Mouse (Mus musculus): Measurements from ENCODE around the gene Slc16a11.
"Not testable (repeated sequence)": the region's sequence is repeated elsewhere in the genome, so short reads cannot be mapped to it uniquely, and the experiment has no call there.

The Slc16a11 gene

DNA sequence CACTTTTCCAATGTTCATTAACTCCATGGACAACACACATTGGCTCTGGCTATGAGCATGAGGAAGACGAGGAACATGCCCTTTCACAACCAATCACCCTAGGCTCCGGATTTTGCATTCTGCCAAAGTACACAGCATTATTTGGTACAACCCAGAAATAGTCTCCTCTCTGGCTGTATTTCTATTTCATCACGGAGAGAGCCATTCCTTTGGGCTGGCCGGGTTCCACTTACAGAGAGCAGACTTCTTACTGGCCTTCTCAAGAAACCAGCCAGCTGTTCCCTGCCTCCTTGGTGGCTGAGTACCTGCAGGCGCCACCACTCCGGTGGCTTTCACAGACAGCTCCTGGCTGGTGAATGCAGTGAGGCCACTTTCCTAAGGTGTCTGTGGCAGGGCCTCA is at the start of gene Slc16a11:
TSS of gene Slc16a11 (plus strand) at position 330 of the 400 bp plus-strand sequence.
- DNase-seq = peak in 1 of 2 experiments; percentile 52

DNA sequence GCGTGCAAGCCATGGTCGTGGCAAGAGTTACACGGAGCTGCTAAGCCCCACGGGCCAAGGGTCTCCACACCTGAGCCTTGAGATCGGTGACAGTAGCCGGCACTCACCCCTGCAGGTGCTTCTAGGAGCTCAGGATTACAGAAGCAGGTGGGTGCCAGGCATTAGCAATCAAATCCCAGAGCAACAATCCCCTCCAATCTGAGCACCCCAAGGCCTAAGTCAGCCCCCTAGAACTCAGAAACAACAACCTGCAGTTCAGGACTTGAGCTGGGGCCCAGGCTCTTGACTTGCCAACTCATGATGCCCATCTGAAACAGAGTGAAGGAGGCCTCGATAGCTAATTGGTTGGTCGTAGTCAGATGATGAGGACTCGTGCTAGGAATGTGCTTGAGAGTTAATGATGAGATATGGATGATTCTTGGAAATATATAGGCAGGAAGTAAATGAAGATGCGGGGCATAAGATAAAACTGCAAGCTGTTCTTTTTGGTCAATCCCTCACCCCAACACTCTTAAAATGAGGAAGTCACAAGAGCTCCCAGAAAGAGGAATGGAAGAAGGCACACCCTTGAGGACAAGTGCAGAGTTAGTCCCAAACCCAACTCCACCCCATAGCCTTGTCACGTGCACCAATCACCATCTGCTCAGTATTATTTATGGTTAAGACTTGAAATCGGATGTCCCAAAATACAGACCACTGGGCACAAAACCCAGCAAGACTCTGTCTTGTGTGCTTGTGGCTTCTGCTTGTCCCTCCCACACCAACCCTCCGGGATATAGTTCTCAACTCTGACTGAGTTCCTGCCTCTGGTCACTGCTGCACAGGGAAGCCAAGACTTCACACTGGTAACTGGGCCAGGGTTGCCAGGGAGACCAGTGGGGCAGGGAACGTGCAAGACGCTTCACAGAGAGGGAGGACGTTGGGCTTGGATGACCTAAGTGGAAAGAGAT is 46.3 kb upstream of the Slc16a11 start:
- no peak for DNase-seq

DNA sequence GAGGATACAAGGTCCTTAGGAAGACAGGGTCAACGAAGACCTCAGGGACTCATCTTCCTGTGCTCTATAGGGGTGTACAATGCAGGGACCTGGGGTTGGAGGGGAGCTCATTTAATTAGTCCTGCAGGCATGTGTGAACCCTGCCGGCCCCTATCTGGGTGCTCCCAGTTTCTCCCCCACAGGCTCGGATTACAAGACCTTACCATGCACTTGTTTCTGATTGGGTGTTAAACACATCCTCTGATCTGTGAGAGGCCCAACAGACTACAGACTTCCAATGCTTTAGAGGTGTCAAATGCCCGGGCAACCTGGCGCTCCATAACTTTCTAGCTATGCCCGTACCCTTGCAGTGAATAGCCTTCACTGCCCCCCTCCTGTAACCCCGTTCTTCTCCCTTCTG is 44.4 kb upstream of the Slc16a11 start:
- DNase-seq = no peak

DNA sequence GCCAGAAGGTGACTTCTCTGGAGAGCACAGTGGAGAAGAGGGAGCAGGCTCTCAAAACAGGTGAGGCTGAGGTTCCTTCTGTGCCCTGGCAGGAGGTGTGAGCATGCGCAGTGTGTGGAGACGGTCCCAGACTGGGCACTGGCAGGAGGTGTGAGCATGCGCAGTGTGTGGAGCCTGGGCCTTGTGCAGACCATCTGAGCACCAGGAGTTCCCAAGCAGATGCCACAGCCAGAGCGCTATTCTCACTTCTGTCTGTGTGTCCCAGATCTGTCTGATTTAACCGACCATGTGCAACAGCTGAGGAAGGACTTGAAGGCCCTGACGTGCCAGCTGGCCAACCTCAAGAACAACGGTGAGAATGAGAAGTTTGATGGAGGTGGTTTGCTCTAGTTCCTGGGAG is 43.1 kb upstream of the Slc16a11 start:
- DNase-seq = not testable (repeated sequence)

GRCm38 (mm10) chr11:70170291-70170690 is 42.3 kb upstream of the Slc16a11 start:
- DNase-seq = no peak

DNA sequence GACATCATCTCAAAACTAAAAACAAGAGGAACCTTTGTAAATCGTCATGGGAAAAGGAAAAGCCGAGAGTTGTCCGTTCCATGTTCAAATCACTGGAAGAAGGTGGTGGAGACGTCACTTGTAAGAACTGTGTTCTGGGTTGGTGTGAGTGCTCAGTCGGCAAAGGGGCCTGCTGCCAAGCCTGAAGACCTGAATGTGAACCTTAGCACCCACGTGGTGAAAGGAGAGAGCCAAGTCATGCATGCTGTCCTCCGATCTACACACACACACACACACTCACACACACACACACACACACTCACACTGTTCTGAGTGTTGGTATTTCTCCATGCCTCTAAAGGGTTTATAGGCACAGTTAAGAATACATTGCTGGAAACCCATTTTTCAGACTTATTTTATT is 41.4 kb upstream of the Slc16a11 start:
- DNase-seq = peak; percentile 80 to 91

DNA sequence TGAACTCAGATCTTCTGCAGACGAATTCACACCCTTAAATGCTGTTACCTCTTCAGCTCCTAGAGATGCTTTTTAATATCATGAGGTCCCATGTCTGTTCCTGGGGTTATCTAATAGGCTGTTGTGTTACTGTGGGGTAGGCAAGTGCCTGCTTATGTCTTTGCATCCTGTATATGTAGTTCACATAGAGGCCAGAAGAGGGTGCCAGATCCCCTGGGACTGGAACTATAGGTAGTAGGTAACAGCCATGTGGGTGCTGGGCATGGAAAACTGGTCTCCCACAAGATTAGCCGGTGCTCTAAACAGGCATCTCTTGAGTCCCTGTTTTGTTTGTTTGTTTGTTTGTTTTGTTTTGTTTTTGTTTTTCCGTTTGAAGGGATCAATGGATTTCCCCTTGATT is 40.7 kb upstream of the Slc16a11 start:
- peak in 1 of 2 experiments; percentile 63 for DNase-seq

DNA sequence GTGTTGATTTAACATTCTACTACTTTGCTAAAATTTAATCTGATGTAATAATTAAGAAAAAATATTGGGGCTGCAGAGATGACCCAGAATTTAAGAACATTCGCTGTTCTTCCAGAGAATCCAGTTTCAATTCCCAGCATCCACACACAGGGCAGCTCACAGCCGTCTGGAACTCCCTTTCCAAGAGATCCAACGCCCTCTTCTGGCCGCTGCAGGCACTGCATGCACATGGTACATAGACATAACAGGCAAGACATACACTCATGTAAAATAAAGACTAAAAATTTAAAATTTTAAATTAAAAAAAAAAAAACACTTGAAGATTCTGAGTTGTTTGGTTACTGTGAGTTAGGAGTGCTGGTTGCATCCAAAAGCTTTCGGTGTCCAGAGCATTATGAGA is 40.3 kb upstream of the Slc16a11 start:
- DNase-seq = peak in 1 of 2 experiments; percentile 37

GRCm38 (mm10) chr11:70174491-70174890 is 38.1 kb upstream of the Slc16a11 start:
- DNase-seq = peak; percentile 73 to 89

- DNase-seq = peak in 1 of 2 experiments; percentile 34
Observed at GRCm38 (mm10) chr11:70177647-70178046, 34.9 kb upstream of the Slc16a11 start.

DNA sequence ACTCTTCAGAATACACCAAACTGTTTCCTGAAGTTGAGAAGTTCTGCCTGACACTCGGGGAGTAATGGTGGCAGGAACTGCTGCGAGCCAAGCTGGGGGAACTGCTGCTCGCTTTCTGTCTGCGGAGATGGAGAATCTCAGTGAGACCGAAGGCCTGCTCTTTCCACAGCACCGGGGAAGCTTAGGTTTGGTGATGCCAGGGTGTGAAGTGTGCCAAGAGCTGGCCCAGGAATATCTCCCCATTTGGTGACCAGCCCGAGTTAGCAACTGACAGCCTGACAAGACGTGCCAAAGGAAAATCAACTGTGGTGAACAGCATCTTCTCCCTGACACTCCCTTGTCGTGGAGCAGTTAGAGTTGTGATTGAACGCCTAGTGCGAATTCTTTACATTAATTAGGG is 34.2 kb upstream of the Slc16a11 start:
- no peak for DNase-seq

- no peak for DNase-seq
Observed at GRCm38 (mm10) chr11:70178756-70179155, 33.8 kb upstream of the Slc16a11 start.

DNA sequence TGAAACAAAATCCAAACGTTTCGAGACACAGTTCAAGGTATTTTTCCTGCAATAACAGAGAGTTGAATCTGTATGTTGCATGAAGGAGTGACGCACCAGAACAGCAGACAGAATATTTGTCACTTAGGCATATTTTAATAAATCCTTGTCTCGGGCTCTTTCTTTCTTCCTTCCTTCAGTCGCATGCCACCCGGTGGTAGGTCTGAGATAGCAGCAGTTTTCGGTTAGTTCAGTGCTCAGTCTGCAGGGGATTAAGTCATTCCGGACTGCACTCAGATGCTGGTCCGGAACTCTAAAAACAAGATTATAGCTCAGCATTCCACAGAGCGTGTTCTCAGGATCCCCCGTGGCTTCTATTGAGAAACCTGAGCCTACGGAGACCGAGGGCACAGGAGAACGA is 33.2 kb upstream of the Slc16a11 start:
- DNase-seq = peak in 1 of 2 experiments; percentile 35

GRCm38 (mm10) chr11:70180496-70180895 is 32.1 kb upstream of the Slc16a11 start:
- DNase-seq = no peak

DNA sequence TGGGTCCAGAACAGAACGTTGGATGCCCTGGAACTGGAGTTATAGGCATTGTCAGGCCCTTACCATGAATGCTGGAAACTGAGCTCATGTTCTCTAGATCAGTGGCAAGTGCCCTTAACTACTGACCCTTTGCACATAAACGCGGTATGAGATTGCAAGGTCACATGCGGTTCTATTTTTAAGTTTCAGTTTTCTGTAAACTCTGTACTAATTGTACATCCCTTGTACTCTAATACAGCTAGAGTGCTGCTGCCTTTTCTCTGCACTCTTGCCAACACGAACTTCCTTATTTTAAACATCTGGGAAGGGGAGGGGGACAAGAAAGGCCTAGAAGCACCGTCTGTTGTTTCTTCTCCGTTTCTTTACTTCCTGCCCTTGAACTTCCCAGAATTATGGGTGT is 27.4 kb upstream of the Slc16a11 start:
- no peak for DNase-seq

- peak in 1 of 2 experiments; percentile 40 for DNase-seq
Observed at GRCm38 (mm10) chr11:70189319-70190134, 23.0 kb upstream of the Slc16a11 start.

DNA sequence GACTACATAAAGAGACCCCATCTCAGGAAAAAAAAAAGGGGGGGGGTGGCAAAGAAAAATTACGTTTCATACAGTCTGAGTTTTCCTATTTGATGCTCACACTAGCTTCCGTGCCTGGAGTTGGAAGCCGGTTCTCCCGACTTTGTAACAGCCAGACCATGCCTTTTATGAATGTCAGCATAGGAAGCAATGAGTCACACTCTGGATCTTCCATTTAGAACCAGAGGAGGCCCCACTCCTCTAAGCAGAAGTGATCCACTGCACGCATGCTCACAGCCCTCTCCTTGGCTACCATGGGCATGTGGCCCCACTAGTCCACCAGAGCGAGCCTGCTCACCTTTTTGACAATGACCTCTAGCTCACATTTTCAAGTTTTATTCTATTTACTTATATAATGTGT is 21.4 kb upstream of the Slc16a11 start:
- peak in 1 of 2 experiments; percentile 15 for DNase-seq

GRCm38 (mm10) chr11:70192157-70192556 is 20.4 kb upstream of the Slc16a11 start:
- no peak for DNase-seq

GRCm38 (mm10) chr11:70193354-70194285 is 18.9 kb upstream of the Slc16a11 start:
- DNase-seq = peak in 1 of 2 experiments; percentile 46

DNA sequence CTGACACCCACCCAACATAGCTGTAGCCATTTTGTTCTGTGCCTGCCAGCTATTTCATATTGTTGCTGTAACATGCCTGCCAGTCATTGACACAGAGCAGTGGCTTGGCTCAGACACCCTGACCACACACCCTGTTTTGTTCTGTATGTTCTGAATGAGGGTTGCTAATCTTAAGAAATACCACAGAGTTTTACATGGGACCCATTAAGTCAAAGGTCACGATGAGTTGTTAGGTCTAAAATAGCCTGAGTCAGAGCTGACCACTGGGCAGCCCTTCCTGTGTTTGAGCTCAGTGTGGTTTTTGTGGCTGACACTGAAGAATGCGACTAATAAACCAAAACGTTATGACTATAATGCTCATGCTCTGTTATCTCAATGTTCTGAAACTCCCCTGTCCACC is 14.2 kb upstream of the Slc16a11 start:
- peak in 1 of 2 experiments; percentile 22 for DNase-seq

DNA sequence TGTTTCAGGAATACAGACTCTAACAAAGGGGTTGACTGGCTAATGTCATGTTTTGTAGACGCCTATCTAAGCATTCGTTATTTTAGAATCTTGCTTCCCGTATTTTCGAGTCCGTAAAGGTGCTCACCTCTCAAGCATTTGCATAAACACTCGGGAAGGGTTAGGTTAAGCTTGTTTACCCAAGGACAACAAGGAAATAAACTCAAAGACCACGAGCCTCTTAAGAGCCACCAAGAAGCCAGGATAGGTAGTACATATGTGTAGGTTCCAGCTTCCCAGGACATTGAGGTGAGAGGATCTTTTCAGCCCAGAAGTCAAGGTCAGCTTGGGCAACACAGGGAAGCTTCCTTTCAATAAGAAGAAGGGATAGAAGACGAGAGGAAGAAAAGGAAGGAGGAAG is 13.4 kb upstream of the Slc16a11 start:
- DNase-seq = no peak

DNA sequence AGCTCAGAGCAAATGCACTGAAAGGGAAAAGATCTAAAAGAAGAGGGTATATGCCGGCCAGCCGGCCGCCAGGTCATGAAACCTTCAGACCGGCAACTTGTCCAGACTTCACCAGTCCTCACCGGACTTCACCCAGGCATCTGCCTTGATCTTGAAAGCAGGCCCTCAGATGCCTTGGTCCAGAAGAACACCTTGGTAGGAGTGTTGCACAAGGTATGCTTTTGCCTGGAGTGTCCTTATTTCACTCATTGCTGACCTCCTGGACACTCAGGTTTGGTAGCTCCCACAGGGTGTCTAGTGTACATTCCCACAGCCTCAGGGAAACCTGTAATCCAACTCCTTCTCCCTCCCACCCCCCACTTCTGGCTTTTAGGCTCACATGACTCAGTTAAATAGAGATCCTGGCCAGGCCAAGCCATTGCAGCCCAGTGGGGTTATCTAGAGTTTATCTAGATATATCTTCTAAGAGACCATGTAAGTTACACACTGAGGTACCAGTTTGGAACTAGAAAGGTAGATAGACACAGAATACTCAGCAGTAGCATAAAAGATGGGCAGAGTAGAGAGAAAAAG is 12.4 kb upstream of the Slc16a11 start:
- peak in 1 of 2 experiments; percentile 67 for DNase-seq

Measured in kidney, postnatal 25 days (tissue).